Mouse (Mus musculus): ENCODE results near the gene Yju2. TPM values are rescaled to one million over a fixed set of nuclear protein-coding genes. Genes with fewer than 3 reads are reported as not detected.
A peak's percentile ranks its signal among the peaks of the same experiment; 100 is the strongest.

The Yju2 gene
- total and polyA plus RNA-seq, 2 experiments from 2014 or later, result 10.1 to 14.6 TPM

DNA sequence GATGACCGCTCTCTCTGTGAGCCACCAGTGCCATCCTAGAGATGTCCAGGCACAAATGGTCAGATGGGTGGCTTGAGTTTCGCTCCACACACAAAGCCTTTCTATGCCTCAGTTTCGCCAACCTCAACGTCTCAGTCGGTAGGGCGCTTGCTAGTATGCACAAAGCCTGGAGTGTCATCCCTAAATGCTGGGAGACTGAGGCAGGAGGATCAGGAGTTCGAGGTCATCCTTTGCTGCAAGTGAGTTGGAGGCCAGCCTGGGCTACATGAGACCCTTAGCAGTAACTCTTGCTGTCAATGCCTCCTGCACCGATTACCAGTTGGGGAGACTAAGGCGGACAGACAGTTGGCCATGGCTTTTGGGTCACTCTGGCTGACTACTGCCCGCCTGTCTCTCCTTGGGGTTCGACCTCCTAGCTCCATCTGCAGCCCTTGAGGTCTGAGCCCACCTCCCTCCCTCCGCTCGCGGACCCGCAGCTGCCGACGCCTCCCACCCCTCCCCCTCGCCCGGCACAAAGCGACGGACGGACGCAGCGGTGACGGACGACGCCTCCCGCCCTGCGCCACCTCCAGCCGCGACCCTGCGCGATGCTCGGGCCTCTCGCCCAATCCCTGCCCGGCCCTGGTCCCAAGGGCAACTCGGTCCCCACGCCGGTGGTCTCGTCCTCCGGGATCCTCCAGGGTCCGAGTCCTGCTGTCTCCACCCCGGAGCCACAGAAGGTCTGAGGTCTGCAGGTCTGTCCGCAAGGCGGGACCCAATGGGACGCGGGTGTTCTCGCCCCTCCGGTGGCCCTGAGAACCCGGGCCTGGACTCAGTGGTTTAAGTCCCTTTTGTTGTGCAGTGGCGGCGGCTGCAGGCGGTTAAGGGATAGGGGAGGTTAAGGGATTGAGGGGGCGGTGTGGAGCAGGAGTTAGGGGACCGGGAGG, 11.3 kb downstream of the Yju2 start, which contains the start of gene Shd:
Gene Shd, plus strand, starts transcription at position 502 of the 926 bp plus-strand sequence.
- H3K9me3 ChIP-seq (ENCODE audit: low read length), result no peaks in the 10 kb centered on the region
- no peaks in the 10 kb centered on the region for H3K27me3 ChIP-seq (ENCODE audit: insufficient read depth, low read length)
- DNase-seq (ENCODE audit: low spot score) (peak; percentile 64), ATAC-seq (ENCODE audit: low FRiP score) (peak; percentile 68)
- peak within 1 kb of the TSS; percentile 66 for H3K4me3 ChIP-seq (ENCODE audit: low read depth, low read length)
- H3K36me3 ChIP-seq (ENCODE audit: insufficient read depth, low read length), result peaks cover 25% of the 10 kb centered on the region; the same call in 1 of the 2 replicates
- peak; percentile 9 for TF ChIP-seq CTCF (IDR thresholded peaks at IDR 0.05)
- H3K27ac ChIP-seq (ENCODE audit: low read depth, low read length), result peak within 1 kb of the TSS; percentile 81
- peak within 1 kb of the TSS; percentile 93 for H3K4me2 ChIP-seq (ENCODE audit: low read depth, low read length, poor library complexity, severe bottlenecking)
- H3K9ac ChIP-seq (replicated peaks; ENCODE audit: low read length, poor library complexity, severe bottlenecking), result peak within 1 kb of the TSS; percentile 87
- H3K4me1 ChIP-seq (ENCODE audit: insufficient read depth, low read length), result 0 out of 2 replicates have a peak, but pooled peaks cover 7% of the 10 kb centered on the region
- WGBS, result 8% methylated on average over 49 of the region's 55 CpGs

DNA sequence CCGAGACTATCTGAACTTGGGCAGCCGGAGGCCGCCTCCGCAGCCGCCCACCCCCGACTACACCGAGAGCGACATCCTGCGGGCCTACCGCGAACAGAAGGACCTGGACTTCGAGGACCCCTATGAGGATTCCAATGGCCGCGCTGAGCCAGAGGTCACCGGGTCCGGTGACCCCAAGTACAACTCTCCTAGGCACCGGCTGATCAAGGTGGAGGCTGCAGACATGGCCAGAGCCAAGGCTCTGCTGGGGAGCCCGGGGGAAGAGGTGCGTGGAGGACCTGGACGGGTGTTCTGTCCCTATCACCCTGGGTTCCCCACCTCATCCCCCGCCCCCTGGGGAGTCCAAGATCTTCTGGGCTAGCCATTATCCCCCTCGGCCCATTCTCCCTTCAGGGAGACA, 12.6 kb downstream of the Yju2 start:
- Histone ChIP-seq H3K9me3 (ENCODE audit: low read length) (no peaks in the 10 kb centered on the region), H3K36me3 (ENCODE audit: insufficient read depth, low read length) (peaks cover 27% of the 10 kb centered on the region; the same call in 1 of the 2 replicates), H3K4me3 (ENCODE audit: low read depth, low read length) (peak overlapping the region; percentile 66), H3K27ac (ENCODE audit: low read depth, low read length) (peak overlapping the region; percentile 12; the same call in 1 of the 2 replicates), H3K9ac (replicated peaks; ENCODE audit: low read length, poor library complexity, severe bottlenecking) (peak overlapping the region; percentile 87), H3K27me3 (ENCODE audit: insufficient read depth, low read length) (no peaks in the 10 kb centered on the region), H3K4me1 (ENCODE audit: insufficient read depth, low read length) (0 out of 2 replicates have a peak, but pooled peaks cover 7% of the 10 kb centered on the region), H3K4me2 (ENCODE audit: low read depth, low read length, poor library complexity, severe bottlenecking) (peak overlapping the region; percentile 93)
- WGBS, result 21% methylated on average over 22 of the region's 22 CpGs
- no peak for TF ChIP-seq CTCF (IDR thresholded peaks at IDR 0.05)
- DNase-seq (ENCODE audit: low spot score), result no peak
- ATAC-seq (ENCODE audit: low FRiP score), result no peak

DNA sequence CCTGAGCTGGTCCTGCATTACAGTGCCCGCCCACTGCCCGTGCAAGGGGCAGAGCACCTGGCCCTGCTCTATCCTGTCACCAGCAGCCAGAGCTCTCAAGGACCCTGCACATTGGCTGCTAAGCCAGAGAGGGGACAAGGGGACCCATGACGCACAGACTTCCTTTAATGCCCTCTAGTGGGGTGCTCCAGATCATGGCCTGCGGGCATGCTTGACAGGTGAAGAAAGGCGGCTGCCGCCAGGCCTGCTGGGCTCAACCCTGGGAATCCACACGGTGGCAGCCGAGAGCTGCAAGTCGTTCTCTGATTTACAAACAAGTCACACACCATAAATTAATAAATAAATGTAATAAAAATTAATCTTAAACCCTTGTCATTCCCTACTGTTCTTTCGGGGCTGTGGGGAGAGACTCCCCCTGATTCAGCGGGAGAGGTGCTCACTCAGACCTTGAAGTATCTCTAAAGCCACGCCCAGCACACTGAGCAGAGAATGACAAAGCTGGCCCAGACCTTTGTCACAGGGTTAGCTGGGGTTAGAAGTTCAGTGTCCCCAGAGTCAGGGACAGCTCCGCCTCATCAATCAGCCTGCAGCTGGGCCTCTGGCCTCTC, 17.5 kb downstream of the Yju2 start:
- Histone ChIP-seq H3K4me2 (ENCODE audit: low read depth, low read length, poor library complexity, severe bottlenecking) (no peak overlapping the region), H3K27me3 (ENCODE audit: insufficient read depth, low read length) (no peaks in the 10 kb centered on the region), H3K36me3 (ENCODE audit: insufficient read depth, low read length) (peaks cover 23% of the 10 kb centered on the region; the same call in 1 of the 2 replicates), H3K9ac (replicated peaks; ENCODE audit: low read length, poor library complexity, severe bottlenecking) (no peak overlapping the region; the same call in 1 of the 2 replicates), H3K4me1 (ENCODE audit: insufficient read depth, low read length) (no peaks in the 10 kb centered on the region), H3K9me3 (ENCODE audit: low read length) (no peaks in the 10 kb centered on the region), H3K4me3 (ENCODE audit: low read depth, low read length) (no peak overlapping the region), H3K27ac (ENCODE audit: low read depth, low read length) (peak overlapping the region; percentile 18; the same call in 1 of the 2 replicates)
- peak; percentile 89 for DNase-seq (ENCODE audit: low spot score)
- 19% methylated on average over 13 of the region's 13 CpGs for WGBS
- ATAC-seq (ENCODE audit: low FRiP score), result peak; percentile 81
- TF ChIP-seq CTCF (IDR thresholded peaks at IDR 0.05), result peak; percentile 88

DNA sequence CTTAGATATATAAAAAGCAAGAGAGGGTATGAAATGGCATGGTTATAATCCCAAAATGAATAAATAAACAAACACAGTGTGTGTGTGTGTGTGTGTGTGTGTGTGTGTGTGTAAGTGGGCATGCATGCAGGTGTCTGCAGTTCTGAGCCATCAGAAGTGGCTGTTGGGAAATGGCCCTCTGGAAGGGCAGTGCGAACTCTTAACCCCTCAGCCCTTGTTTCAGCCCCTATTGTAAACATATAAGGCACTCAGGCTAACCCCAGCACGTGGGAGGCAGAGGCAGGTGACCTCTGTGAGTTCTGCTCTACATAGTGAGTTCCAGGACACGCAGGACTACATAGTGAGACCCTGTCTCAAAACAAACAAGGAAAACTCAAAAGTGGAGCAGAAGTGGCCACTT, 18.4 kb downstream of the Yju2 start:
- no peak for TF ChIP-seq CTCF (IDR thresholded peaks at IDR 0.05)
- no peak overlapping the region for H3K4me3 ChIP-seq (ENCODE audit: low read depth, low read length)
- H3K27me3 ChIP-seq (ENCODE audit: insufficient read depth, low read length), result no peaks in the 10 kb centered on the region
- H3K4me1 ChIP-seq (ENCODE audit: insufficient read depth, low read length), result no peaks in the 10 kb centered on the region
- peaks cover 23% of the 10 kb centered on the region; the same call in 1 of the 2 replicates for H3K36me3 ChIP-seq (ENCODE audit: insufficient read depth, low read length)
- ATAC-seq (ENCODE audit: low FRiP score), result no peak
- 63% methylated on average over 3 of the region's 3 CpGs for WGBS
- H3K4me2 ChIP-seq (ENCODE audit: low read depth, low read length, poor library complexity, severe bottlenecking), result no peak overlapping the region
- DNase-seq (ENCODE audit: low spot score), result no peak
- no peak overlapping the region for H3K9ac ChIP-seq (replicated peaks; ENCODE audit: low read length, poor library complexity, severe bottlenecking)
- H3K27ac ChIP-seq (ENCODE audit: low read depth, low read length), result no peak overlapping the region
- no peaks in the 10 kb centered on the region for H3K9me3 ChIP-seq (ENCODE audit: low read length)

DNA sequence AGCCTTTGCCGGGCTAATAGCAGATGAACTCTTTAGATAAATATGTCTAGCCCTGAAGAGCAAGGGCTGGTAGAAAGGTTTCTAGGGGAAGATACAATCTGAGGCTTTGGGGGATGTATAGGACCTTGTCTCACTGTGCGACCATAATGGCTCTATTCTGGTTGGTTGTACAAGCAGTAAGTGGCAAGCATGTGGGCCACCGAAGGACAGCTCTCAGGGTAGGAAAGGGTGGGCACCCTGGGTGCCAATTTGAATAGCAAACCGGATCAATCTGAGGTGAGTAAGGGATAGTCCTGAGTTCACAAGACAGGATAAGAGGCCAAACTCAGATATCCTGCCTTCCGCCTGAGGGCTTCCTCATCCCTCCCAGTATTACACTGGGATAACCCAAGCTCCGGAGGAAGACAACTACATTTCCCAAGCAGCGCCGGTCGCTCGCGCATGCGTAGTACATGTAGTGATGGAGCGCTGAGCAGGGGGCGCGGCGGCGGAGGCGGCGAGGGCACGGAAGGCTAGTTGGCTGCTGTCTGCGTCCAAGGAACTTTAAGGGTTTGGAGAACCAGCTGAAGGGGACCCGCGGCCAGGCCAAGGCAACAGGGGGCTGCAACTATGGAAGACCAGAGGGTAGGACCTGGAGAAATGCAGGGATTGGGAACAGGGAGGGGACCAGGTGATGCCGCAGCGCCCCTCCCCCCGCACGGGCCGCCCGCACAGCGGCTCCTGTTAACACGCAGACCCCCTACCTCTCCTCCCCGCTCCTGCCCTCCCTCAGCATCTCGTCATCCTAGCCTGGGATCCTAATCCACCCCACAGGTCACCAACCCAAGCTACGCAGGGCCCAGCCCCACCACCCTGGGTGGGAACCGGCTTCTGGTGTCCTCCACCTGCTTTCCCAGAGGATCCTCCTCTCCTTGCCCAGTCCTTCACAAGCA, 27.4 kb downstream of the Yju2 start, which contains the start of gene Fsd1:
Gene Fsd1, plus strand, starts transcription at position 480 of the 932 bp plus-strand sequence.
- Histone ChIP-seq H3K4me2 (ENCODE audit: low read depth, low read length, poor library complexity, severe bottlenecking) (peak within 1 kb of the TSS; percentile 79), H3K27ac (ENCODE audit: low read depth, low read length) (peak within 1 kb of the TSS; percentile 44), H3K4me1 (ENCODE audit: insufficient read depth, low read length) (peaks cover 7% of the 10 kb centered on the region), H3K9ac (replicated peaks; ENCODE audit: low read length, poor library complexity, severe bottlenecking) (peak within 1 kb of the TSS; percentile 64), H3K36me3 (ENCODE audit: insufficient read depth, low read length) (peaks cover 20% of the 10 kb centered on the region), H3K27me3 (ENCODE audit: insufficient read depth, low read length) (no peaks in the 10 kb centered on the region), H3K9me3 (ENCODE audit: low read length) (no peaks in the 10 kb centered on the region), H3K4me3 (ENCODE audit: low read depth, low read length) (peak within 1 kb of the TSS; percentile 50)
- peak; percentile 17; the same call in 1 of the 2 replicates for TF ChIP-seq CTCF (IDR thresholded peaks at IDR 0.05)
- ATAC-seq (ENCODE audit: low FRiP score) (peak; percentile 84), DNase-seq (ENCODE audit: low spot score) (peak; percentile 90)
- WGBS, result 9% methylated on average over 29 of the region's 35 CpGs
